Mouse (Mus musculus) lung, postnatal 0 days (tissue): ENCODE results near the gene Cyba. TPM values are rescaled to one million over a fixed set of nuclear protein-coding genes. Genes with fewer than 3 reads are reported as not detected.

Source experiments
- ATAC-seq: fragments of 200-750 bp; cut with Nextera tagmentation; 2 replicates; pipeline ENCODE4 v1.8.0; 2017; ENCODE audit warnings: moderate library complexity
- DNase-seq: peaks from one replicate; pipeline ENCODE4 v3.0.0-alpha.2; 2016; ENCODE audit warnings: low spot score
- H3K27ac ChIP-seq: fragments of 300-500 bp; sonication (generic); 2 replicates; pipeline ENCODE4 v1.5.1; 2014; ENCODE audit warnings: antibody characterized with exemption, mild to moderate bottlenecking, low read length, mixed read lengths
- H3K27me3 ChIP-seq: fragments of 300-500 bp; sonication (generic); replicated peaks from 2 replicates; pipeline ENCODE4 v1.6.1; 2014; ENCODE audit warnings: low read length, mixed read lengths; ENCODE audit not compliant: insufficient read depth
- H3K36me3 ChIP-seq: fragments of 300-500 bp; sonication (generic); 2 replicates; pipeline ENCODE4 v1.6.1; 2014; ENCODE audit warnings: low read length, mixed read lengths; ENCODE audit not compliant: insufficient read depth
- H3K4me1 ChIP-seq: fragments of 300-500 bp; sonication (generic); 2 replicates; pipeline ENCODE4 v1.6.1; 2014; ENCODE audit warnings: antibody characterized with exemption, low read depth, low read length, mixed read lengths; ENCODE audit not compliant: insufficient read depth
- H3K4me2 ChIP-seq: fragments of 300-500 bp; sonication (generic); replicated peaks from 2 replicates; pipeline ENCODE4 v1.6.1; 2014; ENCODE audit warnings: low read depth, mild to moderate bottlenecking, low read length, moderate library complexity, mixed read lengths
- H3K4me3 ChIP-seq: fragments of 300-500 bp; sonication (generic); 2 replicates; pipeline ENCODE4 v1.5.1; 2014; ENCODE audit warnings: low read depth, low read length
- H3K9ac ChIP-seq: fragments of 300-500 bp; sonication (generic); replicated peaks from 2 replicates; pipeline ENCODE4 v1.6.1; 2014; ENCODE audit warnings: low read depth, mild to moderate bottlenecking
- H3K9me3 ChIP-seq: fragments of 300-500 bp; sonication (generic); 2 replicates; pipeline ENCODE4 v1.6.1; 2016; ENCODE audit warnings: low read length, mixed read lengths
- CTCF ChIP-seq: IDR thresholded peaks from 2 replicates; pipeline ENCODE4 v1.5.1; 2016; ENCODE audit warnings: antibody characterized with exemption, mild to moderate bottlenecking
- EP300 ChIP-seq: IDR thresholded peaks from 2 replicates; pipeline ENCODE4 v1.6.1; 2016; ENCODE audit warnings: antibody characterized with exemption, mild to moderate bottlenecking, control low read depth
- WGBS: fragments of 180-500 bp; shearing (Covaris S2); extraction: QIAGEN DNeasy Blood & Tissue Kit; methylation state at CpG from one replicate; pipeline ENCODE4 v1.1.7; 2014; 5-methylcytosine and 5-hydroxymethylcytosine counted together
- polyA plus RNA-seq: library from polyadenylated mRNA; unstranded; fragments of >200 nt; fragmentation: Nextera tagmentation; extraction: Ambion mirVana; gene quantifications from 2 replicates; pipeline ENCODE4 v1.2.1, GENCODE M21; 2015

Gene Cyba
- polyA plus RNA-seq, 1 experiment from 2014 or later, result 429 TPM

DNA sequence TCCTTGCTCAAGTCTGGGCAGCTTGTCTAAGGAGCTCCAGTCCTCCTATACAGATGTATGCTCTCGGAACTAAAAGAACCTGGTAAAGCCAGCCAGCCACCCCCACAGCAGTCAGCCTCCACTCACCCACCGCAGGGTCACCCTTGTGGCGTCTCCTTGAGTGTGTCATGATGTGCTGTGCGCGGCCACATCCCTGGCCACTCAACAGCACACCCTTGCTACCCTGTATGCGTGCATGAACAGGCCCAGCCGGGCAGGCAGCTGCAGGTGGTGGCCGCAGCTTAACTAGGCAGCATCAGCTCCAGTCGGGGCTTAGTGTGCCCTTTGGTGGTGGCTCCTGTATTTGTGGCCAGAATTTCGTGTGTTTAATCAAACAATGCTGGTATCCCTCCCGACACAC, 24.4 kb upstream of the Cyba start:
- H3K4me1 ChIP-seq, result peaks cover 7% of the 10 kb centered on the region; the same call in 1 of the 2 replicates
- peaks cover 20% of the 10 kb centered on the region; the same call in 1 of the 2 replicates for H3K27me3 ChIP-seq
- 57% methylated on average over 11 of the region's 11 CpGs for WGBS
- H3K9ac ChIP-seq, result no peak overlapping the region
- no peak overlapping the region for H3K4me3 ChIP-seq
- TF ChIP-seq CTCF, result no peak
- no peak for TF ChIP-seq EP300
- no peak overlapping the region for H3K4me2 ChIP-seq
- no peaks in the 10 kb centered on the region for H3K36me3 ChIP-seq
- no peak overlapping the region for H3K27ac ChIP-seq
- DNase-seq, result no peak
- no peak for ATAC-seq
- H3K9me3 ChIP-seq, result no peaks in the 10 kb centered on the region

DNA sequence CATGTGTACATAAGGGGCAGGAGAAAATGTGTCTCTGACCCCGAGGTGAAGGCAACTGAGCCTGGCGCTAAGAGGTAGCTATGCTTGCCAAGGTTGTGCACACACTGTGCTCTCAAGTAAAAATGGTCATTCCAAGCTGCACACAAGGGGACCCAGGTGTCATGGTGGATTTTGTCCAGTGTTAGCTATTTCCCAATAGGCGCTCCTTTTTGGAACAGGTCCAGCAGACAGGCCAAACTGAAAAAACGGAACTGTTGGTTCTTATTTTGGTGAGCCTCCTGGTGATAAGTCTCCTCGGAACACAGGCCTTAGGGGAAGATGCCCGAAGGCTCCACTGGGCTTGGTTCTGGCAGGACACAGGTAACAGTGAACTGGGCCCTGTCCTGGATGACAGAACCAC, 21.7 kb upstream of the Cyba start:
- WGBS, result 60% methylated on average over 6 of the region's 6 CpGs
- Histone ChIP-seq H3K27ac (no peak overlapping the region), H3K4me2 (no peak overlapping the region), H3K36me3 (no peaks in the 10 kb centered on the region), H3K4me1 (no peaks in the 10 kb centered on the region), H3K9ac (no peak overlapping the region), H3K4me3 (no peak overlapping the region), H3K9me3 (no peaks in the 10 kb centered on the region), H3K27me3 (0 out of 2 replicates have a peak, but pooled peaks cover 8% of the 10 kb centered on the region)
- no peak for TF ChIP-seq EP300
- ATAC-seq (no peak), DNase-seq (no peak)

DNA sequence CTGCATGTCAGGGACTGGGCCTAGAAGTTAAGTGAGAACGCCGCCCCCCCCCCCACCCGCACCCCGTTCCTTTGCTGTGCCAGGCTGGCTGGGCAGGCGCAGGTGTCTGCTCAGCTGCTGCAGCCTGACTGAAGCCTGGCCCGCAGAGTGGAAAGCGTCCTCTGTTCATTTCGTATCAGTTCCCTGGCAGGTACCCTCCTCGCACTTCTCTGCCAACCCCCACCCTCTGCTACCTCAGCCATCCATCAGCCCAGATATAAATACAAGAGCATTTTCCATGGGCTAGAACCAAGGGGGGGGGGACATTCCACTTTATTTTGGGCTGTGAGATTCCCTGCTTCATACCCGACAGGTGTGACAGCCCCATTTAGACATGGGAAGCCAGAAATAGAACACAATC, 19.4 kb upstream of the Cyba start:
- WGBS, result 87% methylated on average over 10 of the region's 10 CpGs
- no peak for ATAC-seq

DNA sequence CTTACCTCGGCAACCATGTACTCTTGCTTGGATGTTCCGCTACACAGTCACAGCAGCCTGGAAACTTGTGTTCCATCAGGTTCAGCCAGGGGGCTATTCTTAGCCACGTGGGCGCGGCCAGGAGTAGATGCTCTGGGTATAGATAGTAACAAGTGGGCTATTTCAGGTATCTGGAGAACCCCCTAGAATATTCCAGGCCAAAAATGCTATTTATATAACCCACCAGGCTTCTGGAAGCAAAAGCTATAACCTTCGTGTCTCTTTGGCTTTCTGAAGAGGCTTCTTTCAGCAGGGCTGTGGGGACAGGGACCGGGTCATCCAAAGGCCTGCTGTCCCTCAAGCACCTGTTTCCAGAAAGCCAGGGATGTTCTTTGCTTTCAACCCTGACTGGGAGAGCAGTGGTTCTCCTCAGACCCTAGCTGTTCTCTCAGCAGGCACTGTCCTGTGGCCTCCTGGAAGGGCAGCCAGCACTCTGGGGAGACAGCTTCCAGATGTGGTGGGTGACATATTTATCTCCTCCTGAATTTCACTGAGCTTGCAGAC, 18.5 kb upstream of the Cyba start:
- no peak overlapping the region for H3K4me2 ChIP-seq
- DNase-seq (no peak), ATAC-seq (no peak)
- no peaks in the 10 kb centered on the region for H3K9me3 ChIP-seq
- H3K27me3 ChIP-seq, result no peaks in the 10 kb centered on the region
- H3K9ac ChIP-seq, result no peak overlapping the region
- TF ChIP-seq CTCF (no peak), EP300 (no peak)
- no peak overlapping the region for H3K27ac ChIP-seq
- H3K4me3 ChIP-seq, result no peak overlapping the region
- no peaks in the 10 kb centered on the region for H3K36me3 ChIP-seq
- WGBS, result 69% methylated on average over 7 of the region's 7 CpGs
- H3K4me1 ChIP-seq, result no peaks in the 10 kb centered on the region

More for the DNA sequence above, 19.4 kb upstream of the Cyba start:
- H3K27me3 ChIP-seq, result no peaks in the 10 kb centered on the region
- H3K4me3 ChIP-seq, result no peak overlapping the region
- no peak for TF ChIP-seq CTCF
- H3K9ac ChIP-seq, result no peak overlapping the region
- no peaks in the 10 kb centered on the region for H3K9me3 ChIP-seq
- H3K4me2 ChIP-seq, result no peak overlapping the region
- DNase-seq, result no peak
- no peaks in the 10 kb centered on the region for H3K36me3 ChIP-seq
- H3K4me1 ChIP-seq, result no peaks in the 10 kb centered on the region
- no peak overlapping the region for H3K27ac ChIP-seq

DNA sequence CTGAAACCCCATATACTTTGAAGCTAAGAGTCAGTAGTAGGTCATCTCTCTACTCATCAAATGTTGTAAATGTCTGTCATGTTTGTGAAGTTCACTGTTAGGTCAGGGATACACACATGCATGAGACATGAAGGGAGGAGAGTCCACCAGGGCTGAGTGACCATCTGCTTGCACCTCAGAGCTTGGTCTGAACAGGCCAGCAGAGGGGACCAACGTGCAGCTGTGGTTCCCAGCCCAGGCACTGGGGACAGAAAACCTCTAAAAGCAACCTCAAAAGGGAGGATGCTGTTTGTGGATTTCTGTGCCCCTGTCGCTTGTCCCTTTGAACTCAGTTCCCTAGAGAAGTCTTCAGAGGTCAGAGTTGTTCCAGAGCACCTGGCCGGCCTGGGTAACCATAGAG, 12.5 kb upstream of the Cyba start:
- ATAC-seq, result no peak
- peaks cover 7% of the 10 kb centered on the region; the same call in 1 of the 2 replicates for H3K4me1 ChIP-seq
- H3K27ac ChIP-seq, result no peak overlapping the region
- TF ChIP-seq CTCF (peak; percentile 60), EP300 (no peak)
- H3K4me3 ChIP-seq, result no peak overlapping the region
- H3K27me3 ChIP-seq, result no peaks in the 10 kb centered on the region
- H3K36me3 ChIP-seq, result no peaks in the 10 kb centered on the region
- peak overlapping the region; percentile 97; the same call in 1 of the 2 replicates for H3K4me2 ChIP-seq
- DNase-seq, result peak; percentile 44
- no peak overlapping the region for H3K9ac ChIP-seq
- WGBS, result 49% methylated on average over 3 of the region's 3 CpGs
- no peaks in the 10 kb centered on the region for H3K9me3 ChIP-seq

DNA sequence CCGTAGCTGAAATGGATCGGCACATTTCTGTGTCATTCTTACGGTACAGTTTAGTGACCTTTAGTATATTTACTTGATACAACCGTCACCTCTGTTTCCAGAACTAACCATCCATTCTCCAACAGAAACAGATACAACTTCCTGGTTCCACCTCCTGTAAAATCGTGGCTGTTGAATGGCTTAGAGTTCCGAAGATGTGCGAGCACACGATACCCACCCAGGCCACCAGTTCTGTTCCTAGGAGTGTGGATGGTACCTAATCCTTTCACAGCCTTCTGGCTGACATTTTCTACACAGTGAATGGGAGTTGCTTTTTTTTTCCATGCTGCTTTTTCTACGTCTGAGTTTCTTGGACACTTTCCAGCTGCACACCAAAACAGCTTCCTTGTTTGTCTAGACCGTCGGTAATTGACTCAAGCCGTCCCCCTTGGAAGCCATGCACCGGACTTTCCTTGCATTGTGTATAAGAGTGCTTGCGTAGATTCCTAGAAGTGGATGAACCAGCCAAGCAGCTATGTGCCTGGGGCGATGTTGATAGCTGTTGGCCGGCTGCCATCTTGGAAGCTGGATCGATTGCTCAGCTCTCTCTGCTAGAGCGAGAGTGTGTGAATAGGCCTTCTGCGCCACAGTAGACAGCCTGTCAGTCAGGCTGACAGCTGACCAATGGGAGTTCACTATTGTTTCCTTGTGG, 11.5 kb upstream of the Cyba start:
- DNase-seq (peak; percentile 97), ATAC-seq (peak; percentile 68)
- peak; percentile 95 for TF ChIP-seq EP300
- TF ChIP-seq CTCF, result no peak
- H3K9me3 ChIP-seq, result no peaks in the 10 kb centered on the region
- no peaks in the 10 kb centered on the region for H3K36me3 ChIP-seq
- peaks cover 7% of the 10 kb centered on the region; the same call in 1 of the 2 replicates for H3K4me1 ChIP-seq
- H3K9ac ChIP-seq, result peak overlapping the region; percentile 45
- peak overlapping the region; percentile 52 for H3K4me3 ChIP-seq
- WGBS, result under 1% methylated on average over 19 of the region's 19 CpGs
- H3K4me2 ChIP-seq, result peak overlapping the region; percentile 97
- H3K27ac ChIP-seq, result peak overlapping the region; percentile 90
- H3K27me3 ChIP-seq, result no peaks in the 10 kb centered on the region
